Mouse (Mus musculus): Measurements from ENCODE around the gene Chst1. TPM values are rescaled to one million over a fixed set of nuclear protein-coding genes. Genes with fewer than 3 reads are reported as not detected.

Chst1 gene
- polyA plus RNA-seq, 1 experiment from 2014 or later = 0.12 TPM

- Histone ChIP-seq H3K9ac (no peak overlapping the region), H3K9me3 (replicated peaks) (no peaks in the 10 kb centered on the region), H3K27me3 (peaks cover 77% of the 10 kb centered on the region), H3K4me1 (replicated peaks) (peaks cover 9% of the 10 kb centered on the region), H3K36me3 (no peaks in the 10 kb centered on the region), H3K4me3 (replicated peaks) (peak overlapping the region; percentile 49; the same call in 1 of the 2 replicates), H3K4me2 (peak overlapping the region; percentile 68), H3K27ac (no peak overlapping the region)
- WGBS (ENCODE audit: insufficient replicate concordance) = 25% methylated on average over 11 of the region's 11 CpGs
- no peak for ATAC-seq (ENCODE audit: low read depth)
- no peak for DNase-seq
These were observed 493 bp upstream of the Chst1 start for GRCm38 (mm10) chr2:92598941-92599486.

GRCm38 (mm10) chr2:92600348-92600670, 802 bp downstream of the Chst1 start:
- Histone ChIP-seq H3K4me3 (replicated peaks) (peak overlapping the region; percentile 49), H3K9me3 (replicated peaks) (no peaks in the 10 kb centered on the region), H3K4me2 (peak overlapping the region; percentile 68), H3K27me3 (peaks cover 85% of the 10 kb centered on the region), H3K36me3 (no peaks in the 10 kb centered on the region), H3K27ac (no peak overlapping the region), H3K9ac (no peak overlapping the region), H3K4me1 (replicated peaks) (peaks cover 9% of the 10 kb centered on the region)
- WGBS (ENCODE audit: insufficient replicate concordance) = 5% methylated on average over 17 of the region's 17 CpGs
- ATAC-seq (ENCODE audit: low read depth) (0 out of 2 replicates have a peak, but pooled peaks have one; percentile 29), DNase-seq (no peak)

GRCm38 (mm10) chr2:92601246-92601645, 1.7 kb downstream of the Chst1 start:
- H3K36me3 ChIP-seq = no peaks in the 10 kb centered on the region
- H3K9ac ChIP-seq = no peak overlapping the region
- H3K9me3 ChIP-seq (replicated peaks) = no peaks in the 10 kb centered on the region
- H3K4me1 ChIP-seq (replicated peaks) = peaks cover 9% of the 10 kb centered on the region
- 30% methylated on average over 4 of the region's 4 CpGs for WGBS (ENCODE audit: insufficient replicate concordance)
- H3K4me3 ChIP-seq (replicated peaks) = no peak overlapping the region
- H3K27ac ChIP-seq = no peak overlapping the region
- no peak overlapping the region for H3K4me2 ChIP-seq
- H3K27me3 ChIP-seq = peaks cover 76% of the 10 kb centered on the region
- ATAC-seq (ENCODE audit: low read depth) (no peak), DNase-seq (no peak)

GRCm38 (mm10) chr2:92602073-92602472, 2.6 kb downstream of the Chst1 start:
- peaks cover 9% of the 10 kb centered on the region for H3K4me1 ChIP-seq (replicated peaks)
- H3K4me2 ChIP-seq = no peak overlapping the region
- H3K4me3 ChIP-seq (replicated peaks) = no peak overlapping the region
- H3K9ac ChIP-seq = no peak overlapping the region
- 27% methylated on average over 12 of the region's 12 CpGs for WGBS (ENCODE audit: insufficient replicate concordance)
- no peaks in the 10 kb centered on the region for H3K36me3 ChIP-seq
- ATAC-seq (ENCODE audit: low read depth) (no peak), DNase-seq (no peak)
- peaks cover 70% of the 10 kb centered on the region for H3K27me3 ChIP-seq
- H3K27ac ChIP-seq = no peak overlapping the region
- no peaks in the 10 kb centered on the region for H3K9me3 ChIP-seq (replicated peaks)

- Histone ChIP-seq H3K27ac (no peak overlapping the region), H3K9me3 (replicated peaks) (no peaks in the 10 kb centered on the region), H3K4me2 (no peak overlapping the region), H3K9ac (no peak overlapping the region), H3K4me1 (replicated peaks) (peaks cover 9% of the 10 kb centered on the region), H3K36me3 (no peaks in the 10 kb centered on the region), H3K27me3 (peaks cover 62% of the 10 kb centered on the region), H3K4me3 (replicated peaks) (no peak overlapping the region)
- DNase-seq (no peak), ATAC-seq (ENCODE audit: low read depth) (no peak)
- WGBS (ENCODE audit: insufficient replicate concordance) = 63% methylated on average over 5 of the region's 5 CpGs
These were observed 4.1 kb downstream of the Chst1 start for GRCm38 (mm10) chr2:92603591-92603990.

GRCm38 (mm10) chr2:92604565-92604964, 5.1 kb downstream of the Chst1 start:
- H3K27me3 ChIP-seq = peaks cover 52% of the 10 kb centered on the region
- no peak overlapping the region for H3K4me3 ChIP-seq (replicated peaks)
- peaks cover 9% of the 10 kb centered on the region for H3K4me1 ChIP-seq (replicated peaks)
- DNase-seq (no peak), ATAC-seq (ENCODE audit: low read depth) (no peak)
- no peak overlapping the region for H3K9ac ChIP-seq
- 64% methylated on average over 5 of the region's 5 CpGs for WGBS (ENCODE audit: insufficient replicate concordance)
- no peak overlapping the region for H3K4me2 ChIP-seq
- no peaks in the 10 kb centered on the region for H3K36me3 ChIP-seq
- no peaks in the 10 kb centered on the region for H3K9me3 ChIP-seq (replicated peaks)
- H3K27ac ChIP-seq = no peak overlapping the region

GRCm38 (mm10) chr2:92605995-92606394, 6.5 kb downstream of the Chst1 start:
- H3K9me3 ChIP-seq (replicated peaks) = no peaks in the 10 kb centered on the region
- no peak overlapping the region for H3K27ac ChIP-seq
- ATAC-seq (ENCODE audit: low read depth) (no peak), DNase-seq (no peak)
- no peak overlapping the region for H3K9ac ChIP-seq
- WGBS (ENCODE audit: insufficient replicate concordance) = 24% methylated on average over 5 of the region's 5 CpGs
- no peak overlapping the region for H3K4me2 ChIP-seq
- no peaks in the 10 kb centered on the region for H3K36me3 ChIP-seq
- no peaks in the 10 kb centered on the region for H3K4me1 ChIP-seq (replicated peaks)
- no peak overlapping the region for H3K4me3 ChIP-seq (replicated peaks)
- H3K27me3 ChIP-seq = peaks cover 38% of the 10 kb centered on the region

GRCm38 (mm10) chr2:92607153-92607552, 7.6 kb downstream of the Chst1 start:
- peaks cover 26% of the 10 kb centered on the region for H3K27me3 ChIP-seq
- ATAC-seq (ENCODE audit: low read depth) = no peak
- no peaks in the 10 kb centered on the region for H3K36me3 ChIP-seq
- WGBS (ENCODE audit: insufficient replicate concordance) = 35% methylated on average over 6 of the region's 6 CpGs
- no peak overlapping the region for H3K4me2 ChIP-seq
- H3K27ac ChIP-seq = no peak overlapping the region
- no peak for DNase-seq
- no peaks in the 10 kb centered on the region for H3K9me3 ChIP-seq (replicated peaks)
- H3K9ac ChIP-seq = no peak overlapping the region
- no peak overlapping the region for H3K4me3 ChIP-seq (replicated peaks)
- H3K4me1 ChIP-seq (replicated peaks) = no peaks in the 10 kb centered on the region

GRCm38 (mm10) chr2:92607592-92607991, 8.1 kb downstream of the Chst1 start:
- no peak for DNase-seq
- no peak for ATAC-seq (ENCODE audit: low read depth)
- Histone ChIP-seq H3K9ac (no peak overlapping the region), H3K4me2 (no peak overlapping the region), H3K27me3 (peaks cover 22% of the 10 kb centered on the region), H3K9me3 (replicated peaks) (no peaks in the 10 kb centered on the region), H3K4me1 (replicated peaks) (no peaks in the 10 kb centered on the region), H3K27ac (no peak overlapping the region), H3K4me3 (replicated peaks) (no peak overlapping the region), H3K36me3 (no peaks in the 10 kb centered on the region)
- 63% methylated on average over 3 of the region's 3 CpGs for WGBS (ENCODE audit: insufficient replicate concordance)

- Histone ChIP-seq H3K4me3 (replicated peaks) (no peak overlapping the region), H3K36me3 (no peaks in the 10 kb centered on the region), H3K27me3 (peaks cover 17% of the 10 kb centered on the region), H3K27ac (no peak overlapping the region), H3K4me1 (replicated peaks) (no peaks in the 10 kb centered on the region), H3K9me3 (replicated peaks) (no peaks in the 10 kb centered on the region), H3K9ac (no peak overlapping the region), H3K4me2 (no peak overlapping the region)
- no peak for DNase-seq
- ATAC-seq (ENCODE audit: low read depth) = no peak
- 28% methylated on average over 12 of the region's 12 CpGs for WGBS (ENCODE audit: insufficient replicate concordance)
These were observed 8.6 kb downstream of the Chst1 start for GRCm38 (mm10) chr2:92608013-92608619.

GRCm38 (mm10) chr2:92608810-92609581, 9.5 kb downstream of the Chst1 start:
- peak; percentile 27 for DNase-seq
- Histone ChIP-seq H3K4me1 (replicated peaks) (no peaks in the 10 kb centered on the region), H3K36me3 (no peaks in the 10 kb centered on the region), H3K4me3 (replicated peaks) (no peak overlapping the region), H3K9ac (no peak overlapping the region), H3K27ac (no peak overlapping the region), H3K4me2 (no peak overlapping the region), H3K9me3 (replicated peaks) (no peaks in the 10 kb centered on the region), H3K27me3 (peaks cover 8% of the 10 kb centered on the region; the same call in 1 of the 2 replicates)
- ATAC-seq (ENCODE audit: low read depth) = no peak
- 35% methylated on average over 4 of the region's 4 CpGs for WGBS (ENCODE audit: insufficient replicate concordance)

All from liver, embryonic 13.5 days (tissue).